Mouse (Mus musculus) neutrophil, adult 5-6 weeks (primary cell): ENCODE measurements at regions not wholly inside any gene's neighbourhood (a gene's known extent, or its start where the extent isn't known, plus 50 kb on each side); places are given as distances from the start of the nearest gene placed in this dataset.

Experiments
- ATAC-seq: fragments of 151-379, 151-347 bp; 2 replicates; pipeline ENCODE4 v1.8.0; 2017; ENCODE audit warnings: mild to moderate bottlenecking, moderate TSS enrichment; ENCODE audit not compliant: insufficient number of reproducible peaks, poor library complexity, low FRiP score, severe bottlenecking; ENCODE audit errors: extremely low read depth

DNA sequence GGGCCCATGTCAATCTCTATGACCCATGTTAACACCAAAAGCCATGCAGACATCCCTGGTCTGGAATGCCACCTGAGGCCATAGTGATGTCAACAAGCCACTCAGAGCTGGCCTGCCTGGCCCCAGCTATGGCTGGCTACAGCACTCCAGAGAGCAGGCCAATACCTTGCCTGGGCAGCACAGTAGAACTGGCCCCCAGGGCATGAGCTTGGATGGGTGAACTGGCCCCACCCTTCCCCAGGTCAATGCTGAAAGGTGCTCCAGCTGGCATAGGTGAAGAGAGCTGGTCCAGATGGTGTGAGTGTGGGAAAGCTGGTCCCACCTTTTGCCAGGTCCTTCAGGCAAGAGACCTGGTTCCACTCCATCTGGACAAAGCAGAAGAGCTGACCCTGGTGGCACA, 132.2 kb downstream of the Nfkbiz start:
- peak; percentile 13; the same call in 1 of the 2 replicates for ATAC-seq

DNA sequence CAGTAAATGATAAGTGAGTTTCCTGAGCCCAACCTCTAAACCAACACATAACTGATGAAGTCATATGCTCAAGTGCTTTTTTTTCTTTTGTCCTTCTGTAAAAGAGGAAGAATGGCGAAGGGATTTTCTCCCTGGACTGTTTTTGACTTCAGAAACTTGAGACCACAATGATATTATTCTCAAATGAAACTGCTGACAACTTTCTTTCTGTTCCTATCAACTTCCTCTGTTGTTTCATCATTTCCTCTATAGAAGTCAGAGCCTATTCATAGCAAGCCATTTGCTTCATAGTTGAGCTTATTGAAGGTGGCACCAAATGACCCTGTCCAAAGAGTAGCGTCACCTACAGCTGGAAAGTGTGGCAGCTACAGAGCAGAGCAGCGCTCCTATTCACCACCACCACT, 140.2 kb downstream of the Nfkbiz start:
- peak; percentile 88 for ATAC-seq

DNA sequence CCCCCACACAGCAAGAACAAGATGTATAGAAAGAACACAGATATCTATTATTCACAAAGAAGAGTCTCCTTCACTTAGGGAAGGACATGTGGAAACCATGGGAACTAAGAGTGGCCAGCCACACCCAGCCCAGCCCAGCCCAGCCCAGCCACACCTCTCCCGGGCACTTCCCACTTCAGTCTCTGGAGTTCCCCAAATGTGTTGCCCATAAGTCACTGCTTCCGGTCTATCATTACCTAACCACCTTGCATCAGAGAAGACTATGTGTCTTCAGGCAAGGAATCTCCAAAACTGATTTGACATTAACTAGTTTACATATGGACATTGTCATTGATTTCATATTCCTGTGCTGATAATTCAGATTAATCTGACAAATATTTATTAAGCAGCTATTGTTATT, 147.6 kb downstream of the Nfkbiz start:
- peak; percentile 100 for ATAC-seq

DNA sequence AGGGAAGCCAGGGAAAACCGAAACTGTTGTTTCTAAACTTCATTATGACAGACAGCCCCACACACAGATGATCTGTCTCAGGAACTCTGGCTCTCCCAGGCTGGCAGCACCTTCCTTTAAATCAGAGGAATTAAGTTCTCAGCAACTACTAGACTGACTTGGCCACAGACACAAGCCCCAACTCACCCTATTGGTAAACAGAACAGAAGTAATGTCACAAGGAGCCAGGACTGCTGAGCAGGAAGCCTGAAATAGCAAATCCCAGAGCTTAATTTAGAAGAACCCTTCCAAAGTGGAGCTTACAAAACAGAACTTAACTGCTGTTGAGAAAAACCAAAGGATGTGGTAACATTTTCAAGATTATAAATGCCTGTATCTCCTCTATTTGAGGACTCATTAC, 174.8 kb downstream of the Nfkbiz start:
- no peak for ATAC-seq

DNA sequence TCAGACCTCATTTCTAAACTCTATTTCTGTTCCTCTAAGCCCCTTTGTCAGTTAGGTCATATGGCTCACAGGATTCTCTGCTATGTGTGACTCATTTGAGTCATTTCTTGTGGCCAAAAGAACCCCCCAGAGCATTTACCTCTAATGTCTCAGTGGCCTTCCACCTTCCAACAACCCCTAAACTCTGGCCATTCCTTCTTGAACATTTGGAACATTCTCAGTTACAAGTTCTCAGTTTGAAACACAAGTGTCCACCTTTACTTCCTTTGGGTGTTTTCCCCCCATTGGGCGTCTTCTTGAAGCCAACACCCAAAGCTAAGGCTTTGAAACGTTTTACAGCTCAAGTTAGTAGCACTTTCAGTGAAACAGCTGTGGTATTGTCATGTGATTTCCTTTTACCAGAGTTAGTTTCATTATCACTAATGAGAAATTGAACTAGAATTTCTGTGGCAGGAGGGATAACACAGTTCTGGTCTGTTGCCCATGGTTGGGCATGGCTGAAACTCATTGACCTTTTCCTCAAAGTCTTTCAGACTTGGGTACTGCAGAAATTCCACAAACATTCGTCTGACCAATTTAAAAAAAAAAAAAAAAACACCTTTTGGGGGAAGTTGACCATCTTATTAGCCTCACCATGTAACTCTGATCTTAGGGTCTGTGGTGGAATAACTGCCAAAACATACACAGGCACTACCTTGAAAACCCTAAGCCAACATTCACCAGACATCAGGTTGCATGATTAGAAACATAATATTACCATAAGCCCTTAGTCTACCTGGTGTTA, 201.8 kb downstream of the Nfkbiz start:
- ATAC-seq = peak; percentile 87

DNA sequence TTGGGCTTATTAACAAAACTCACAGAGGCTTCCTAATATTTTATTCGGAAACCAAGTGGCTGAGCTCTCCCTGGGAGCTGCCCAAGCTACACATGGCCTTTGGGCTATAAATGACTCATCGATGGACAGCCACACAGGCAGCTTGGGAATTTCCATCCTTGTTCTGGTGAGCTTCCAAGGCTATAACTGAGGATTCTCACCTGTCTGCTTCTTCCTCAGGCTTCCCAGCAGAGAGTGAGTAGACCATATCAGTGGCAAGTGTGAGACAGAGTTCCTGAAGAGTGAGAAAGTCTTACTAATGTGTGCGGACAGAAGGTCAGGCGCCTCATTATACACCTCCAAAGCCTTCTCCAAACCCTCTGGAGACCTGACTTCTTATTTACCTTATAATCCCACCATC, 202.5 kb downstream of the Nfkbiz start:
- ATAC-seq = no peak

DNA sequence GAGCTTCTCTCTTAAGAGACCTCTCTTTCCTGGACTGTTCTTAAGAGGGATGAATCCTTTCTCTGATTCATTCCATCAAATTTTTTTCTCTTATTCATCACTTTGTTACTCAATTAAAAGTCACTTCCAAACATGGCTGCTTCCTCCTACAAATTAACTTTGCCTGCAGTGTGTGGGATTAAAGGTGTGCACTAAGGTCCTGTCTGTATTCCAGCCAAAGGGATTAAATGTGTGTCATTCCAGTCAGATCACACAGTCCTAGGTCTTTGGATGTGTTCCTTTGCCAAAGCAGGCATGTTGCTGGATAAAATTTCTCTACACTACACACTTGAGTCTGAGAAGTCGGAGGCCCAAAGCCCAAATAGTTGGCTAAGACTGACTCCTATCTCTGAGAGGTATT, 204.0 kb downstream of the Nfkbiz start:
- ATAC-seq = no peak

DNA sequence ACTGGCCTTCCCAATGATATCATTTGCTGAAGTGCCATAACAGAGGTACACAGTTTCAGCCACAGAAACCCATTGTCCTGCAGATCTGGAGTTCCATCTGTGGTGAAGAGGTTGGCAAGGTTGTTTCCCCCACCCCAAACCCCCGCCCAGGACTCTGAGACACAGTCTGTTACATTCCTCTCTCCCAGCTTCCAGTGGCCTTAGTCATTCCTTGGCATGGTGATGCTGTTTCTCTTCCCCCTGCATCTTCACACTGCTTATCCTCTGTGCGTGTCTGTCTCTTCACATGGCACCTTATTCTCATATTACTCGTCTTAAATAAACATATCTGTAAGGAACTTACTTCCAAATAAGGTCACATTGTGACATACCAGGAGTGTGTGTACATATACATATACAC, 206.5 kb downstream of the Nfkbiz start:
- ATAC-seq = no peak

DNA sequence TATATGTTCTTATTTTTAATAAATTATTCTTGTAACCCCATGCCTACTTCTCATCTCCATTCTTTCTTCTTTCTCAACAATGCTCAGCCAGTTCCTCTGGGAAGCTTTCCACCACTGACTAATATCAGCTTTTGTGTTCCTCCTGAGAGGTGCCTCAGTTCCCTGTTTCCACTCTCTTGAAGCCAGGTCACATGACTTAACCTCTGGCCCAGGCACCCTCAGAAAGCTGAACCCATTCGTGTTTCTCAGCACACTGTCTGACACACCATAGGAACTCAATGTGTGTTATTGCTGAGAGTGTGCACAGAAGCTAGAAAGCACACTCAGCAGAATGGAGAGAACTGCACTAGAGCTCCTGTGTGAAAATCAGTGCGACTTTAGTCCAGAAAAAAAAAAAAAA, 207.1 kb downstream of the Nfkbiz start:
- no peak for ATAC-seq

DNA sequence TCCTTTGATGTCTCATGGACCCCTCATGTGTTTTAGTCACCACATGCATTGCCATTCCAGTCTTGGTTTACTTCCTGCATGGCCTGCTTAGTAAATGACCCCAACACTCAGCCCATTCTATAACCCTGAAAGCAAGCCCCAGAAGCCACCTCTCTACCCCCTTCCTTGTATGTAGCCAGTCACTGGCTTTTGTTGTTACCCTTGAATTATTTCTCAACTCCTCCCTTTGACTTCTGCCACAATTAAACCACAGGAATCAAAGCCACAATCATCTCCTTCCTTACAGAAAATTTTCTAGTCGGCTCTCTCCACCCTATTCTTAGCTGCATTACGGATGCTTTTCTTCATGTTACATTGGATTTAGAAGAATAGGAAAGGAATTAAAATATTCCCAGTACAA, 207.7 kb downstream of the Nfkbiz start:
- ATAC-seq = no peak

DNA sequence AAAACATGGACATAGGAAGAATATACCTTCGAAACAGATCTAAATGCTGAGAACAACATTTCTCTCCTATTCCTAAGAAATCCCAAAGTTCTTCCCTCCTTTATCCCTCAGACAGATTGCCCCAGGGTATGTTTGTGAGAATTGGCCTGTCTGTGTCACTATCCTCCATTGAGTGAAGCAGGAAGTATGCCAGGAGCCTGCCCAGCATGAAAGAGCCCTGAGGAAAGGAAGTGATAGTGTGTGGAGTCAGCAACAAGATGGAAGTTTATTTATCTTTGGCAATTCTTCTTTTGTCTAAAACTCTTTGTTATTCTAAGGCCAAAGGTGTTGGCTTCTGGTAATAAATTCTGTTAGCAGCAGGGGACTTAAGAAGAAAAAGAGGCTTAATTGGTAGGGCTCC, 211.2 kb downstream of the Nfkbiz start:
- no peak for ATAC-seq

DNA sequence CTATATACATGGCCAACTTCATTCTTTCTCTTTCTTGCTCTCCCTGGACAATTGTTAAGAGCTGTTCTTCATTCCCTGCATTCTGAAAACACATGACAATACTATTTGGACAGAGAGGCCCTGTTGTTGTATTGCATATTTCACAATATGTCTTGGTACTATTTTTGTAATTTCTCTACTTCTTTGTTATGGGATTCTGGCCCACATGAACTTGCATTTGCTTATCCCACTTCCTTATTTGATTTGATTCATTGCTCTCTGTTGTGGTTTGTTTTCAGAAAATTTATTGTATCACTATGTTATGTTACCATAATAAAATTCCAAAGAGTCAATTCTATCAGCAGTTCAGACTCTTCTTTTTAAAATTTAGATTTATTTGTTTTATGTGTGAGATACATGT, 215.3 kb downstream of the Nfkbiz start:
- no peak for ATAC-seq

DNA sequence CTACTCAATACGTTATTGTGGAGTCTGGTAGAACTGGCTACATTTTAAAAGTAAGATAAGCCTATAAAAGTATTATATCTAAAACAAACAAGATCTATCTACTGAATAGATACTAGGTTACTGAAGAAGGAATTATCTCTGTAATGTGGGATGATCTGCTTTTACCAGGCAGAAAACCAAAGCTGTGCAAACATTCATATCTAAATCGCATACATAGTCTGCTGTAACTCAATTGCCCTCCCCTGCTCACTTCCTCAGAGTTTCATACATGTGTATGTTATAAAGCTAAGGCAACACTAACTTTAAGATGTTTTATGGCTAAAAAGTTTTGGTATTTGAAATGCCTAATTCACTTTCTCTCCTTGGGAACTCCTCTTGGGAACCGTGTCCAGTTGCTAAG, 219.0 kb downstream of the Nfkbiz start:
- ATAC-seq = no peak

DNA sequence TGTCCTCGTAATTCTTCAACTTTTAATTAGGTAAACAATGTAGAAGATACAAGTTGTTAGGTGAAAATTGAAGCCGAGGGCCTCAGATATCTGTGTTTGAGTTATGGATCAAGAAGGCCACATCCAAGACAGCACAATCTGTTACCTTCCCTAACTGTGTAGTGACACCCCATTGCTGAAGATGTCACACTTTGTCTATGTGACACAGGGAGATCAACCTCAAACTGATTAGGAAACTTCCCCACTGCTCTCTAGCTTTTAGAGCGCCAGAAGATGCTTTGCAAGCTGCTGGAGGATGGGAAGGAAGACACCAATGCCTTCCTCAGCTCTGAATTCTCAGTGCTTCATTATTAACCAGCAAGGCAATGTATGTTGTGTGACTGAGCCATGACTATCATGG, 220.7 kb downstream of the Nfkbiz start:
- ATAC-seq = no peak

DNA sequence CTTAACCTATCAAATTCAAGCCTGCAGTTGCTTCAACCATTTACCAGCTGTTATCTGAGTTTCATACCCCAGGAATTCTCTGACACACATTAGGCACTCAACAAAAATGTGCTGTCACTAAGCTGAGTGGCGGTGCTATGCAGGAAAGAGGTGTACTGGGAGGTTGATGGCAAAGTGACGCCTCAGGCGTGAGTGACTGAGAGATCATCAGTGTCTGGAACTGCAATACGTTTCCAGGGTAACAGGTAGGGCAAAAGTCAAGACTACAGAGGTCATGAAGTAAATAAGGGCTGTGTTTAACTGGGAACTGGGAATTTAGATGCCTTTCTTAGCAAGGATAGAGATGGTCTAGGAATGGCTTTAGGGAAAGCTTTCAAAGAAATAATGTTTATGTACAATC, 221.2 kb downstream of the Nfkbiz start:
- ATAC-seq = no peak

DNA sequence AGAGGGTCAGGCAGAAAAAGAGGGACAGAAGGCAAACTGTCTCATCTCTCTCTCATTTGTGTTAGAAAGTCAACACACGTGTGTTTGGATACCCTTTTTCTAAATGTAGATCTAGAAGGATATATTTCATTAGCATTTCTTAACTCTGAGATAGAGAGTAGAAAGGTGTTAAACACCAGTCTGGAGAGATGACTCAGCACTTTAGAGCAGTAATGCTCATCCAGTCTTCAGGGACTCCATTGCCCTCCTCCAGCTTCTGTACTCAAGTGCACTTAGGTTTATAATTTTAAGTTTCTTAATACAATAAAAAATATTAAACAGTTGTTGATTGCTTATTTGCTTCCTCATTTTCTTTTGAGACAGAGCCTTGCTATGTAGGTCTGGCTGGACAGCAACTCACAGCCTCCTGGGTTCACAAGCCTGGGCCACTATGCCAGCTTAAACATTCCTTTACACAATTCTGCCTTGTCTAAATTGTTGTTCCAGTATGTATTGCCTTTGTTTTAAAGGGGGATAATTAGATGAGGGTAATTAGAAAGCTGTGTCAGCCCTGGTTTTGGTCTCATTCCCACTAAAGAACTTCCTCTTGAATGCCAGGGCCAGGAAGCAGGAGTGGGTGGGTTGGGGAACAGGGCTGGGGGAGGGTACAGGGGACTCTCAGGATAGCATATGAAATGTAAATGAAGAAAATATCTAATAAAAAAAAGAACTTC, 222.1 kb downstream of the Nfkbiz start:
- no peak for ATAC-seq

DNA sequence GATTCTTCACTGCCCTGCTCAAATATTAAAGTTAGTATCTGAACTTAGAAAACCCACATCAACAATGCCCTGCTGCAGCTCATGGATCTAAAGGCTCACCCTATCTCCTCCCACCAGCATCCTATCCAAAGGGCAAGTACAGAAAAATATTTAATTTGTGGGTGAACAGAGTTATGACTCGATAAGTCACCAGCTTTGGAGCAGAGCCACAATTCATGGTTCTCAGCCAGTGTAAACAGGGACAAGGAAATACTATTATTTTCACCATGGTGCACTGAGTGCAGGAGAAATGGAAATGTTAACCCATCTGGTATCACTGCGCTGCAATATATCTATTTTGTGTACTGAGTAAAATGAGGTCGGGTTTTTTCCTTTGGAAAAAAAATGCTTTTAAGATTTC, 225.8 kb downstream of the Nfkbiz start:
- ATAC-seq = no peak

DNA sequence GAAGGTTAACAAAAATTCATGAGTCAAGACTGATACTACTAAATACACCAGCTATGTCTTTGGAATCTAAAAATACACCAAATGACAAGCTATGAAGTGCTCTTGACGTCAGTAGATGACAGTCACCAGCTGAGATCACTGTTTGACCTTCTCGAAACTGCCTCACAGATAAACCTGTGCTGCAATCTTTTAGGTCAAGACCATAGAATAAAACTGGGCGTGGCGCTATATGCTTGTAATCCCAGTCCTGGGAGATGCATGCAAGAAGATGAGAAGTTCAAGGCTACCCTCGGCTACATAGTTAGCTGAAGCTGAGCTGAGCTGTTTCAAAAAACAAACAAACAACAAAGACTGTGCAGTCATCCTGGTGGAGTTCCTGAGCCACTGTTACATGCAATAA, 226.7 kb downstream of the Nfkbiz start:
- ATAC-seq = no peak

DNA sequence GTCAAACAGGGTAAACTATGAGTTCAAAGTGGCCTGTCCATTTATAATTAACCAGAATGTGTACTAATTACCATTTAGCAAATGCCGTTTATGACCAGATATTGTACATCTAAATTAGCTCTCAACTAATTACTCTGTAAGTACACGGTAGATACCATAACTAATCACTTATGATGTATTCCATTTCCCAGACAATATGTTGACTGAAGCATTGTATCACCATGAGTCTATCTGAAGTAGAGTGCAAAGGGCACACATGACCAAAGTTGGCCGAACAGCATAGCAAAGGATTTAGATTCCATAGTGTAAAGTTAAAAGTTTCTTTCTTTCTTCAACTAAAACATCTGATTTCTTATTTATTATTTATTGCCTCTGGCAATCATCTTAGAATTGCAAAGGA, 227.5 kb downstream of the Nfkbiz start:
- ATAC-seq = no peak

DNA sequence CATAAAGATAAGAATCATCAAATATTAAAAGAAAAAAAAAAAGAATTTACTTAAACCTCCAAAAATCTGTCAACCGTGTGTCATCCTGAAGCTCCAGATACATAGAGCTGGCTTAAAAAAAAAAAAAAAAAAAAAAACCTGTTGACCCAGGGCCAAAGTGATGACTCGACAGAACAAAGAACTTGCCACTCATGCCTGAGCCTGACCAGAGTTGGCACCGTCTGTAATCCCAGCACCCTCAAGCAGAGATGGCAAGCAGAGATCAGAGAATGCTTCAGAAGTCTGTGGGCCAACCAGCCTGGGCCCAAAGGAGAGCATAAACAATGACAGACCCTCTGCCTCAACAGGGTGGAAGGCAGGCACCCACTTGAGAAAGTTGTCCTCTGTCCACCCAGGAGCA, 230.3 kb downstream of the Nfkbiz start:
- ATAC-seq = no peak
